Mouse (Mus musculus) midbrain, embryonic 11.5 days (tissue): ENCODE data around the gene 4430402I18Rik. TPM values are rescaled to one million over a fixed set of nuclear protein-coding genes. Genes with fewer than 3 reads are reported as not detected.
A peak's percentile ranks its signal among the peaks of the same experiment; 100 is the strongest.
"Not testable (repeated sequence)": the region's sequence is repeated elsewhere in the genome, so short reads cannot be mapped to it uniquely, and the experiment has no call there.

ENCODE experiments used
- ATAC-seq: fragments of 200-750 bp; cut with Nextera tagmentation; 2 replicates; pipeline ENCODE4 v1.8.0; 2017; ENCODE audit warnings: moderate TSS enrichment, moderate library complexity; ENCODE audit not compliant: low FRiP score
- DNase-seq: peaks from one replicate; pipeline ENCODE4 v3.0.0; 2015; ENCODE audit warnings: low spot score; ENCODE audit errors: missing footprints
- H3K27ac ChIP-seq: fragments of 300-500 bp; sonication (generic); 2 replicates; pipeline ENCODE4 v1.5.1; 2014; ENCODE audit warnings: low read depth, low read length
- H3K27me3 ChIP-seq: fragments of 300-500 bp; sonication (generic); 2 replicates; pipeline ENCODE4 v1.6.1; 2014; ENCODE audit warnings: mild to moderate bottlenecking, low read length, moderate library complexity, mixed read lengths; ENCODE audit not compliant: control insufficient read depth, insufficient read depth
- H3K36me3 ChIP-seq: fragments of 300-500 bp; sonication (generic); 2 replicates; pipeline ENCODE4 v1.6.1; 2014; ENCODE audit warnings: mild to moderate bottlenecking, low read length, moderate library complexity, mixed read lengths; ENCODE audit not compliant: control insufficient read depth, insufficient read depth
- H3K4me1 ChIP-seq: fragments of 300-500 bp; sonication (generic); 2 replicates; pipeline ENCODE4 v1.6.1; 2014; ENCODE audit warnings: low read length; ENCODE audit not compliant: control insufficient read depth, insufficient read depth
- H3K4me2 ChIP-seq: fragments of 300-500 bp; sonication (generic); 2 replicates; pipeline ENCODE4 v1.6.1; 2014; ENCODE audit warnings: mild to moderate bottlenecking, moderate library complexity
- H3K4me3 ChIP-seq: fragments of 300-500 bp; sonication (generic); 2 replicates; pipeline ENCODE4 v1.5.1; 2014; ENCODE audit warnings: low read depth, low read length
- H3K9ac ChIP-seq: fragments of 300-500 bp; sonication (generic); 2 replicates; pipeline ENCODE4 v1.6.1; 2014; ENCODE audit warnings: low read length
- H3K9me3 ChIP-seq: fragments of 300-500 bp; sonication (generic); 2 replicates; pipeline ENCODE4 v1.6.1; 2016; ENCODE audit warnings: low read length; ENCODE audit not compliant: control insufficient read depth
- WGBS: fragments of 180-500 bp; shearing (Covaris S2); extraction: QIAGEN DNeasy Blood & Tissue Kit; methylation state at CpG from one replicate; pipeline ENCODE4 v1.1.7; 2014; 5-methylcytosine and 5-hydroxymethylcytosine counted together
- polyA plus RNA-seq: library from polyadenylated mRNA; unstranded; fragments of >200 nt; fragmentation: Nextera tagmentation; extraction: Ambion mirVana; gene quantifications from 2 replicates; pipeline ENCODE4 v1.2.1, GENCODE M21; 2014

Gene 4430402I18Rik
- polyA plus RNA-seq, 1 experiment from 2014 or later, result 0.46 TPM

DNA sequence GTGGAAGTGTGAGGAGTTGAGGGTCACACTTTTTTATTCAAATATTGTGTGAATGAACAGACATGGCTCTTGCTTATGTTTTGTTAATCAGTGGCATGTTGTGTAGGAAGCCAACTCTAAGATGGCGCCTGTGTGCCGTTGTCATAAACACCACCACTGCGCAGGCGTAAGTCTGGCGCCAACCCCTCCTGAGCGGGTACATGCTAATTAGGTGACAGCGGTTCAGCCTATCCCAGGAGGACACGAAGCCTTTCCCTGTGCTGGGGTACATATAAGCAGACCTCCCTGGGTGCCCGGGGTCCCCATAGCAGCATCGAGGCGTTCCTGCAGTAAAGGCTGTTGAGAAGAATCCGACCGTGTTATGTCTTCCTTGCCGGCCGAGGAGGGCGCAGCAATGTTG, 32.7 kb upstream of the 4430402I18Rik start:
- not testable (repeated sequence) for H3K36me3 ChIP-seq, H3K4me3 ChIP-seq, ATAC-seq, H3K9ac ChIP-seq, H3K9me3 ChIP-seq, H3K4me1 ChIP-seq, H3K4me2 ChIP-seq, H3K27ac ChIP-seq, H3K27me3 ChIP-seq
- WGBS, result 96% methylated on average over 16 of the region's 16 CpGs
- DNase-seq, result peak; percentile 45

DNA sequence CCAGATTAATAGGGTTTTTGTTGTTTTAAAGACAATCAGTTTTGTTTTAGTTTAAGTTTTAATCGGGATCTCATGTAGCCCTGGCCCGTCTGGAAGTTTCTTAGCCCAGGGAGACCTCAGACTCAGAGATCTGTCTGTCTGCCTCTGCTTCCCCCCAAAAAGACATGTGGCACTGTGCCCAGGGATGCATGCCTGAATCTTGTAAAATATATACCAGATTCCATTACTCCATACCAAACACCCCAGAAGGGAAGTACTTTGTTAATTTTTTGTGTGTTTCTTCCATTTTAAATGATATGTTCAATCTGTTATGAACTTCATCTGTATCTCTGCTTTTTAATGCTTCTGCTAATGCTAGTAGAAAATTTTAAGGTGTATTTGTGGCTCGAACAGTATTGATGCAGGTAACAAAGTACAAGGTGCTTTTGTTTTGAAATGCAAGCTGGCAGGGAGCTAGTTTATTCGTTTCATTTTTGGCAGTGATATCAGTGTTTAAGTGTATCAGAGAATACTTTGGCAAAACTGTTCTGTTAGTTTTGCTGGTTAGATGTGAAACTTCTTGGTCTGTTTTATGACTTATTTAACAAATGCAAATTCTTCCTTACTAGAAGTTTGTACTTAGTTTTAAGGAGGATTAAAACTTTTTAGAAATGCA, 30.5 kb upstream of the 4430402I18Rik start:
- H3K4me1 ChIP-seq, result no peaks in the 10 kb centered on the region
- no peak for ATAC-seq
- H3K9ac ChIP-seq, result no peak overlapping the region
- H3K9me3 ChIP-seq, result no peaks in the 10 kb centered on the region
- H3K27ac ChIP-seq, result no peak overlapping the region
- 91% methylated on average over 4 of the region's 4 CpGs for WGBS
- no peaks in the 10 kb centered on the region for H3K27me3 ChIP-seq
- peaks cover 8% of the 10 kb centered on the region for H3K36me3 ChIP-seq
- no peak overlapping the region for H3K4me3 ChIP-seq
- DNase-seq, result peak; percentile 68
- H3K4me2 ChIP-seq, result no peak overlapping the region

DNA sequence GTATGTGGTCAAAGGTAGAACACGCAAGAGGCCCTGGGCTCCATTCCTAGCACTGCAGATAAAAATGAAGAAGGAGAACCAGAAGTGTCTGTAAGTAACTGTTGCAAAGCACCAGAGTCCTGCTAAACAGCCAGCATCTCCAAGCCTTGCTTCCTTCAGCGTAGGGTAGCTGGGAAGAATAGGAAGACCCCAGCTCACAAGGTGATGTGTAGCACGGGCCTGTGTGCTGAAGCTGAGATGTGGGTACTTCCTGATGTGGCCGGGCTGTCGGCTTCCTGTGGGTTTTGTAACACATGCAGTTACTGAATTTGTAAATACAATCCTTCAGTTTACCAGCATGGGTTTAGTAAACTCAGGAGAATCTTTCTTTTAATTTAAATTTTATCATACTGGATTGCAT, 27.8 kb upstream of the 4430402I18Rik start:
- Histone ChIP-seq H3K27ac (no peak overlapping the region), H3K4me1 (peaks cover 7% of the 10 kb centered on the region), H3K36me3 (peaks cover 7% of the 10 kb centered on the region; the same call in 1 of the 2 replicates), H3K9me3 (no peaks in the 10 kb centered on the region), H3K27me3 (no peaks in the 10 kb centered on the region), H3K9ac (no peak overlapping the region), H3K4me2 (no peak overlapping the region), H3K4me3 (no peak overlapping the region)
- ATAC-seq (no peak), DNase-seq (peak; percentile 51)
- WGBS, result 92% methylated on average over 5 of the region's 5 CpGs

DNA sequence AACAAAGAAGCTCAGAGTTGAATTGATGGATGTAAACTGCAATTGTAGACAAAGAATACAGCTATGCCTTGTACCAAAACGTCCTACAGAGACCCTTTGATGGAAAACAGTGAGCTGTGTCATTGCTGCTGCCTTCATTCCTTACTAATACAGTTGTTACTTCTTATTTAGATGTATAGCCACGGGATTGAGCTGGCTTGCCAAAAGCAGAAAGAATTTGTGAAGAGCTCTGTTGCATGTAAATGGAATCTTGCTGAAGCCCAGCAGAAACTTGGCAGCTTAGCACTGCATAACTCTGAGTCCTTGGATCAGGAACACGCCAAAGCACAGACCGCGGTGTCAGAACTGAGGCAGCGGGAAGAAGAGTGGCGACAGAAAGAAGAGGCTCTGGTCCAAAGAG, 27.3 kb upstream of the 4430402I18Rik start:
- DNase-seq (no peak), ATAC-seq (no peak)
- Histone ChIP-seq H3K4me1 (peaks cover 7% of the 10 kb centered on the region), H3K9me3 (no peaks in the 10 kb centered on the region), H3K4me2 (no peak overlapping the region), H3K27ac (no peak overlapping the region), H3K27me3 (no peaks in the 10 kb centered on the region), H3K9ac (no peak overlapping the region), H3K36me3 (peaks cover 5% of the 10 kb centered on the region; the same call in 1 of the 2 replicates), H3K4me3 (no peak overlapping the region)
- 83% methylated on average over 7 of the region's 7 CpGs for WGBS

DNA sequence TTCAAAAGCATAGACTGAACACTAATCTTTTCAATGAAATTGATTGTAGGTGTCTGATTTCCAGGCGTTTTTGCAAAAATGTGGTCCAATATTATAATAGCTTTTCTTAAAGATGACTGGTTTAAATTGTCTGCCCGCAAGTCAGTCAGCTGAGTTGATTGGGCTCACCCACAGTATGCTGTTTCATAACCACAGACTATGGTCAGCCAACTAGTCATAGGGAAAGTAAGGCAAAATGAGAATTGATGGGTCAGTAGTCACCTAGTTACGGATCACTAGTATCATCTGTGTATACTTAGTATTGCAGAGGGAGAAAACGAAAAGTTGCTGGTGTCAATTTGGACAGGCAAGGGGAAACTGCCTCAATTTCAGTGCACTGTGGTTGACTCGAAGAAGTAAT, 23.8 kb upstream of the 4430402I18Rik start:
- Histone ChIP-seq H3K9me3 (no peaks in the 10 kb centered on the region), H3K4me1 (peaks cover 7% of the 10 kb centered on the region), H3K27ac (no peak overlapping the region), H3K36me3 (peaks cover 5% of the 10 kb centered on the region; the same call in 1 of the 2 replicates), H3K9ac (peak overlapping the region; percentile 90; the same call in 1 of the 2 replicates), H3K4me3 (peak overlapping the region; percentile 89), H3K27me3 (no peaks in the 10 kb centered on the region), H3K4me2 (peak overlapping the region; percentile 71)
- no peak for ATAC-seq
- DNase-seq, result no peak
- WGBS, result 72% methylated on average over 5 of the region's 5 CpGs

DNA sequence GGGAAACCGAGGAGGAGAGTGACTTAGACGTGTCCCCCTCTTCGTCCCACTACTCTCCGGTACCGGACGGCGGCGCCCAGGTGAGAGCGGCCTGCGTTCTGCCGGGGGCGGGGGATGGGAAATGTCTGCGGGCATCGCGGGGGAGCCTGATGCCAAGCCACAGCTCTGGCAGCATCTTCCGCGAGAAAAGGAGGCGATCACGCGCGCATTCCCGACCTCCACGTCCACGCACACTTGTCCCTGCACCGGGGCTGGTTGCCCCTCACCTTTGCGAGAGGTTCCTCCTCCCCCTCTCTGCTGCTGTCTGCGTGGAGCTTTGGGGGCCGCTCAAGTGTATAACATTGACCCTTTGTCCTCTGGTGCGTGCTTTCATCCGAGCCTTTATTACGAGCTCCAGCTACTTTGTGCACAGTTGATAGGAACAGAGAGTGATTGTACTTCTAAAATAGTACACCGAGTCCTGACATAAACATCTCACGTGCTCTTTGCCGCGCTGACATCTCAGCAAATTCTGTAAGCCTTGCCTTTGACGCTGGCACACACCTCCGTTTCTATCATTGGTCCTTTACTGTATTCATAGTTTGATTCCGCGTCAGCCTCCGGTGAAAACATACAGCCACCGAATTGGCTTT, 23.1 kb upstream of the 4430402I18Rik start:
- H3K4me3 ChIP-seq, result peak overlapping the region; percentile 89
- peak; percentile 76 for ATAC-seq
- 1% methylated on average over 33 of the region's 41 CpGs for WGBS
- peak overlapping the region; percentile 90 for H3K9ac ChIP-seq
- H3K36me3 ChIP-seq, result peaks cover 5% of the 10 kb centered on the region; the same call in 1 of the 2 replicates
- H3K4me1 ChIP-seq, result peaks cover 7% of the 10 kb centered on the region
- H3K9me3 ChIP-seq, result no peaks in the 10 kb centered on the region
- peak overlapping the region; percentile 38; the same call in 1 of the 2 replicates for H3K27ac ChIP-seq
- H3K4me2 ChIP-seq, result peak overlapping the region; percentile 71
- H3K27me3 ChIP-seq, result no peaks in the 10 kb centered on the region
- no peak for DNase-seq

DNA sequence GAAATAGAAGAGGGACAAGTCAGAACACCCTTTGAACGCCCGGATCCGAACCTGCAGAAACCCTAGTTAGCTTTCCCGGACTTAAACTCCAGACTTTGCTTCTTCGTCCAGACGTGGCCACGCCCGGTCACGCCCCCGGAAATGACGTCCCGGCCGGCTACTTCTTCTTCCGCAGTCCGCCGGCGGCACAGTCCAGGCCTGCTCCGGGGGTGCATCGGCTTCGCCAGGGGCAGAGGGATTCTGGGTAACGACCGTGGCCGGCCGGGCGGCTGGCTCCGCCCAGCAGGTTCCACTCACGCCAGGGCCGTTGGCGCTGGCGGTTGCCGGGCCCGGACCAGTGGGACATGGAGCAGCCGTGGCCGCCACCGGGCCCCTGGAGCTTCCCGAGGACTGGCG, 22.6 kb upstream of the 4430402I18Rik start, which contains the start of gene Cdc37l1:
TSS of gene Cdc37l1 (plus strand) at position 159 of the 396 bp plus-strand sequence.
- H3K4me3 ChIP-seq, result peak within 1 kb of the TSS; percentile 89
- DNase-seq (peak; percentile 100), ATAC-seq (peak; percentile 98)
- H3K9ac ChIP-seq, result peak within 1 kb of the TSS; percentile 90
- H3K27ac ChIP-seq, result peak within 1 kb of the TSS; percentile 38; the same call in 1 of the 2 replicates
- no peaks in the 10 kb centered on the region for H3K9me3 ChIP-seq
- H3K4me2 ChIP-seq, result peak within 1 kb of the TSS; percentile 71
- H3K4me1 ChIP-seq, result peaks cover 7% of the 10 kb centered on the region
- peaks cover 5% of the 10 kb centered on the region; the same call in 1 of the 2 replicates for H3K36me3 ChIP-seq
- no peaks in the 10 kb centered on the region for H3K27me3 ChIP-seq
- WGBS, result 0% methylated on average over 33 of the region's 37 CpGs

DNA sequence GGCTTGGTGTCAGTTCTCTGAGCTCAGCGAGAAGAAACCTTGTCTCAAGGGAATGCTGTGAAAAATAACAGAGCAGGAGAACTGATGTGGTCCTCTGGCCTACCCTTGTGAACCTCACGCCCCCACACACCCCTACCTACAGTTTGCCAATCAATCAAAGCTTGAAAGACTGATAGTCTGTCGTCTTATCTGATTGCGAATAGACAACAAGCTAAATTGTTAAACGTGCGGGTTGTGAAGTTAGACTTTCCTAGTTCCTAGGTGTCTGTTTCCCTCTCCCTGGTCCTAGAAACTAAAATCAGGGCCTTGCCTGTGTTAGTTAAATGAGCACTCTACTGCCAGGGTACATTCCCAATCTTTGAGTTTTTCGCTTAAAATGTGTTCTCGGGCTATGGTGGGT, 21.9 kb upstream of the 4430402I18Rik start:
- 74% methylated on average over 8 of the region's 8 CpGs for WGBS
- no peak for DNase-seq
- Histone ChIP-seq H3K4me3 (peak overlapping the region; percentile 89), H3K4me1 (peaks cover 7% of the 10 kb centered on the region), H3K9me3 (no peaks in the 10 kb centered on the region), H3K27me3 (no peaks in the 10 kb centered on the region), H3K36me3 (no peaks in the 10 kb centered on the region; the same call in 1 of the 2 replicates), H3K27ac (no peak overlapping the region), H3K9ac (peak overlapping the region; percentile 90), H3K4me2 (peak overlapping the region; percentile 71)
- ATAC-seq, result no peak

DNA sequence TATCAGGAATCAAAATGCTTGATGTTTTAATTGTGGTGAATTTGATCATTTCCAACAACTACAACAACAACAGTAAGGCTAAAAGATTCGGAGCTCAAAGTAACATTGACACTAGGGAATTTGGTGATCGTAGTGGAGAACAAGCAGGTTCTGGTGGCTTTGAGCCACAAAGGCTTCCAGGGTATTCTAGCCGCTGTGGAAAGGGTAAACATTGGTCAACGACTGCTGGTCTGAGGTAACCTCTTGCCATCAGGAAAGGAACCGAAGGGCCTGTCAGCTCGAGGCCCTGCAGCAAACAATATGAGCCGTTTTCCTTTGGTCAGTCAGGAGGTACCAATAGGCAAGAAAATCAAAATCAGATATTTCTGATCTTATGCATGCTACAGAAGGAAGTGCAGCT, 15.0 kb upstream of the 4430402I18Rik start:
- no peak for ATAC-seq
- Histone ChIP-seq H3K27ac (no peak overlapping the region), H3K4me1 (no peaks in the 10 kb centered on the region), H3K4me2 (no peak overlapping the region), H3K9me3 (no peaks in the 10 kb centered on the region), H3K4me3 (no peak overlapping the region), H3K36me3 (no peaks in the 10 kb centered on the region), H3K27me3 (no peaks in the 10 kb centered on the region), H3K9ac (no peak overlapping the region)
- WGBS, result 85% methylated on average over 7 of the region's 7 CpGs
- no peak for DNase-seq
